Mouse (Mus musculus) heart, postnatal 0 days (tissue): ENCODE results near the gene Aspg. TPM values are rescaled to one million over a fixed set of nuclear protein-coding genes. Genes with fewer than 3 reads are reported as not detected.
A peak's percentile ranks its signal among the peaks of the same experiment; 100 is the strongest.

ENCODE experiments used
- ATAC-seq: fragments of 200-750 bp; cut with Nextera tagmentation; 2 replicates; pipeline ENCODE4 v1.8.0; 2017; ENCODE audit warnings: low read depth, moderate number of reproducible peaks, moderate library complexity; ENCODE audit not compliant: insufficient read depth
- DNase-seq: peaks from one replicate; pipeline ENCODE4 v3.0.0-alpha.2; 2016; ENCODE audit warnings: low spot score
- H3K27ac ChIP-seq: fragments of 300-500 bp; sonication (generic); 2 replicates; pipeline ENCODE4 v1.5.1; 2014; ENCODE audit warnings: low read depth, mild to moderate bottlenecking
- H3K27me3 ChIP-seq: fragments of 300-500 bp; sonication (generic); 2 replicates; pipeline ENCODE4 v1.6.1; 2014; ENCODE audit warnings: low read length, mixed read lengths; ENCODE audit not compliant: control insufficient read depth, insufficient read depth
- H3K36me3 ChIP-seq: fragments of 300-500 bp; sonication (generic); replicated peaks from 2 replicates; pipeline ENCODE4 v1.6.1; 2014; ENCODE audit warnings: low read length, mixed read lengths; ENCODE audit not compliant: control insufficient read depth, insufficient read depth
- H3K4me1 ChIP-seq: fragments of 300-500 bp; sonication (generic); 2 replicates; pipeline ENCODE4 v1.6.1; 2014; ENCODE audit warnings: antibody characterized with exemption; ENCODE audit not compliant: control insufficient read depth, insufficient read depth
- H3K4me2 ChIP-seq: fragments of 300-500 bp; sonication (generic); 2 replicates; pipeline ENCODE4 v1.6.1; 2014; ENCODE audit warnings: low read depth, mild to moderate bottlenecking, low read length, moderate library complexity
- H3K4me3 ChIP-seq: fragments of 300-500 bp; sonication (generic); 2 replicates; pipeline ENCODE4 v1.5.1; 2014; ENCODE audit warnings: low read depth, low read length
- H3K9ac ChIP-seq: fragments of 300-500 bp; sonication (generic); replicated peaks from 2 replicates; pipeline ENCODE4 v1.6.1; 2014; ENCODE audit warnings: low read depth, low read length, mixed read lengths
- H3K9me3 ChIP-seq: fragments of 300-500 bp; sonication (generic); replicated peaks from 2 replicates; pipeline ENCODE4 v1.6.1; 2016; ENCODE audit warnings: low read length; ENCODE audit not compliant: control insufficient read depth
- CTCF ChIP-seq: IDR thresholded peaks from 2 replicates; pipeline ENCODE4 v1.5.1; 2016; ENCODE audit warnings: antibody characterized with exemption, control low read depth, low read depth
- EP300 ChIP-seq: IDR thresholded peaks from 2 replicates; pipeline ENCODE4 v1.6.1; 2016; ENCODE audit warnings: antibody characterized with exemption, low read depth
- WGBS: fragments of 180-500 bp; shearing (Covaris S2); extraction: QIAGEN DNeasy Blood & Tissue Kit; methylation state at CpG from one replicate; pipeline ENCODE4 v1.1.7; 2014; 5-methylcytosine and 5-hydroxymethylcytosine counted together
- polyA plus RNA-seq: library from polyadenylated mRNA; unstranded; fragments of >200 nt; fragmentation: Nextera tagmentation; extraction: Ambion mirVana; gene quantifications from 2 replicates; pipeline ENCODE4 v1.2.1, GENCODE M21; 2015
- total RNA-seq: library from RNA; depleted of rRNA; stranded (reverse); fragments of >200 nt; gene quantifications from 2 replicates; pipeline ENCODE4 v1.2.3, GENCODE M21; 2014; ENCODE audit warnings: low replicate concordance

Aspg gene
- total and polyA plus RNA-seq, 2 experiments from 2014 or later = 0.11 to 3.6 TPM

- Histone ChIP-seq H3K4me3 (no peak overlapping the region), H3K4me2 (no peak overlapping the region), H3K9me3 (no peaks in the 10 kb centered on the region), H3K27me3 (peaks cover 72% of the 10 kb centered on the region), H3K9ac (no peak overlapping the region), H3K36me3 (no peaks in the 10 kb centered on the region), H3K4me1 (peaks cover 8% of the 10 kb centered on the region; the same call in 1 of the 2 replicates), H3K27ac (no peak overlapping the region)
- WGBS = 52% methylated on average over 7 of the region's 7 CpGs
- no peak for TF ChIP-seq CTCF
- TF ChIP-seq EP300 = no peak
- no peak for DNase-seq
- ATAC-seq = no peak
Measured at GRCm38 (mm10) chr12:112140745-112141144, 34.3 kb downstream of the Aspg start.

- no peak overlapping the region for H3K27ac ChIP-seq
- no peak overlapping the region for H3K4me3 ChIP-seq
- no peaks in the 10 kb centered on the region for H3K36me3 ChIP-seq
- TF ChIP-seq EP300 (no peak), CTCF (no peak)
- H3K4me2 ChIP-seq = no peak overlapping the region
- H3K9me3 ChIP-seq = no peaks in the 10 kb centered on the region
- H3K4me1 ChIP-seq = peaks cover 12% of the 10 kb centered on the region; the same call in 1 of the 2 replicates
- DNase-seq (peak; percentile 52), ATAC-seq (no peak)
- WGBS = 2% methylated on average over 6 of the region's 6 CpGs
- H3K9ac ChIP-seq = no peak overlapping the region
- H3K27me3 ChIP-seq = peaks cover 72% of the 10 kb centered on the region
Measured at GRCm38 (mm10) chr12:112141300-112141699, 34.8 kb downstream of the Aspg start.

- H3K4me3 ChIP-seq = peak overlapping the region; percentile 41
- H3K4me2 ChIP-seq = peak overlapping the region; percentile 62
- DNase-seq (no peak), ATAC-seq (no peak)
- peaks cover 12% of the 10 kb centered on the region; the same call in 1 of the 2 replicates for H3K4me1 ChIP-seq
- H3K9ac ChIP-seq = no peak overlapping the region
- TF ChIP-seq EP300 = no peak
- peak; percentile 28 for TF ChIP-seq CTCF
- 4% methylated on average over 14 of the region's 14 CpGs for WGBS
- no peaks in the 10 kb centered on the region for H3K9me3 ChIP-seq
- no peaks in the 10 kb centered on the region for H3K36me3 ChIP-seq
- peaks cover 84% of the 10 kb centered on the region for H3K27me3 ChIP-seq
- no peak overlapping the region for H3K27ac ChIP-seq
Measured at GRCm38 (mm10) chr12:112143116-112143832, 36.8 kb downstream of the Aspg start.

DNA sequence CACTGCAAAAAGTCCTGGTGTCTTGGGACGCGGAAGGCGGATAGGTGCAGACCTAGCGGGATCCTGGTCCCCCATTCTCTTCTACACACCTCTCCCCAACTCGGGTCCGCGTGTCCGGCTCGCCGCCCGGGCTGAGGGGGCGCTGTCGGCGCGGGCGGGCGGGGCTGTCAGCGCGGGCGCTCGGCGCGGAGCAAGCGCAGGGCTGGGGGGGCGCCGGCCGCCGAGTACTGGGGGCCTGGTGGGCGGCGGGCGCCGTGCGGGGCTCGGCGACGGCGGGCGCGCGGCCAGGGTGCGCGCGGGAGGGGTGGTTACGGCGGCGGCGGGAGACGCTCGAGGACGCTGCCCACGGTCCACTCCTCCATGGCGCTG is 37.3 kb downstream of the Aspg start:
- H3K9me3 ChIP-seq = no peaks in the 10 kb centered on the region
- ATAC-seq (no peak), DNase-seq (no peak)
- peak overlapping the region; percentile 62 for H3K4me2 ChIP-seq
- TF ChIP-seq EP300 = no peak
- TF ChIP-seq CTCF = no peak
- H3K4me1 ChIP-seq = peaks cover 12% of the 10 kb centered on the region; the same call in 1 of the 2 replicates
- no peak overlapping the region for H3K27ac ChIP-seq
- H3K36me3 ChIP-seq = no peaks in the 10 kb centered on the region
- under 1% methylated on average over 37 of the region's 52 CpGs for WGBS
- peak overlapping the region; percentile 41 for H3K4me3 ChIP-seq
- peaks cover 90% of the 10 kb centered on the region for H3K27me3 ChIP-seq
- no peak overlapping the region for H3K9ac ChIP-seq

- H3K27me3 ChIP-seq = peaks cover 90% of the 10 kb centered on the region
- no peak overlapping the region for H3K9ac ChIP-seq
- DNase-seq = no peak
- peak overlapping the region; percentile 62 for H3K4me2 ChIP-seq
- peak overlapping the region; percentile 53 for H3K4me3 ChIP-seq
- H3K27ac ChIP-seq = no peak overlapping the region
- no peak for TF ChIP-seq EP300
- TF ChIP-seq CTCF = no peak
- H3K36me3 ChIP-seq = no peaks in the 10 kb centered on the region
- peaks cover 12% of the 10 kb centered on the region; the same call in 1 of the 2 replicates for H3K4me1 ChIP-seq
- H3K9me3 ChIP-seq = no peaks in the 10 kb centered on the region
- ATAC-seq = no peak
- WGBS = under 1% methylated on average over 46 of the region's 46 CpGs
Measured at GRCm38 (mm10) chr12:112144377-112145115, 38.1 kb downstream of the Aspg start.
